ENCODE assay signal across 15 mouse cellular contexts in the genomic region with DNA sequence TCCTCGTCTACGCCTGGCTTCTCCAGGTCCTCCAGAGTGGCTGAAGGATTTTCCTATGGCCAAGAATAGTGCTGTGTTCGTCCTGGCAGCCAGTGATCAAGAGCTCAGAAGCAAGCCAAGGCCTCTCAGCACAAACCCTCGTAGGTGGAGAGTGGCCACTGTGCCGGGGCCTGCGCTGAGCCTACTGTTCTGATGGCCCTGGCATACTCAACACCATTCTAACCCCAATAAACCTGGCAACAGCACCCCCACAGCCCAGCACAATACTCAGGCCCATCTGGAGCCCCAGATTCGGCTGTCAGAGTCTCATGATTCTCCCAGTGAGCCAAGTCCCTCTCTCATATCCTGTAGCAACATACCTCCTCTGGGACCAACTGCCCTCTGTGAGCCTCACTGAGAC. TPM values are rescaled to one million over a fixed set of nuclear protein-coding genes. Genes with fewer than 3 reads are reported as not detected.
"Had no signal": no experiment of that assay in that cellular context is flagged by ENCODE, and none has a peak within 500 bp of the region (broad histone marks: within the 10 kb centered on the region; RNA-seq: fewer than 3 reads in every experiment).

No protein-coding gene starts in this region.

- DNase-seq: kidney, postnatal 14 days; layer of hippocampus, postnatal 36 days; lung, postnatal 14 days; right cerebral cortex, adult 18-20 months; right cerebral cortex, postnatal 25 days; thymus, postnatal 36 days had no signal

- H3K27me3 ChIP-seq: kidney, embryonic 15.5 days; limb, embryonic 15.5 days; liver, embryonic 12.5 days; lung, embryonic 15.5 days; megakaryocyte, embryonic 14.5 days had no signal

- ATAC-seq: liver, embryonic 12.5 days had no signal

- H3K4me2 ChIP-seq: kidney, embryonic 15.5 days; limb, embryonic 15.5 days; liver, embryonic 12.5 days; lung, embryonic 15.5 days; midbrain, embryonic 11.5 days had no signal

- H3K9ac ChIP-seq: kidney, embryonic 15.5 days; limb, embryonic 15.5 days; liver, embryonic 12.5 days; lung, embryonic 15.5 days had no signal

- H3K4me1 ChIP-seq: kidney, embryonic 15.5 days; lung, embryonic 15.5 days had no signal

- H3K27ac ChIP-seq: kidney, embryonic 15.5 days; limb, embryonic 15.5 days; liver, embryonic 12.5 days; lung, embryonic 15.5 days had no signal

- H3K4me3 ChIP-seq: kidney, embryonic 15.5 days; limb, embryonic 15.5 days; liver, embryonic 12.5 days; lung, embryonic 15.5 days; megakaryocyte, embryonic 14.5 days had no signal

- H3K9me3 ChIP-seq: kidney, embryonic 15.5 days; limb, embryonic 15.5 days; liver, embryonic 12.5 days; lung, embryonic 15.5 days; megakaryocyte, embryonic 14.5 days had no signal

RNA-seq across cellular contexts. Expression of a gene that starts 11.0 kb away (rescaled TPM):
- total RNA-seq: midbrain, postnatal 0 days had no signal
- polyA plus RNA-seq: macrophage; thymus, postnatal 0 days had no signal

RNA-seq across cellular contexts. Expression of a gene that starts 25.1 kb away (rescaled TPM):
- polyA plus RNA-seq: macrophage had no signal

RNA-seq across cellular contexts. Expression of a gene that starts 32.7 kb away (rescaled TPM):
- polyA plus RNA-seq: macrophage; midbrain, embryonic 11.5 days had no signal
